Mouse (Mus musculus): ENCODE data around the gene Syde2. TPM values are rescaled to one million over a fixed set of nuclear protein-coding genes. Genes with fewer than 3 reads are reported as not detected.

The Syde2 gene
- under 1 TPM in 5 of 26 experiments, not detected in 21; 0.24 to 0.41 (median 0.27) TPM for total RNA-seq (2018; cell fraction: chromatin; rRNA removed)
- under 1 TPM in 15 of 26 experiments, not detected in 11; 0.03 to 0.24 (median 0.09) TPM for total RNA-seq (2018; cell fraction: cytosol; rRNA removed)
- under 1 TPM in 6 of 26 experiments, not detected in 20; 0.12 to 0.54 (median 0.24) TPM for total RNA-seq (2018; cell fraction: nucleus; rRNA removed)
- 0.04 to 0.16 TPM in 2 of 3 replicates, not detected in the other for polyA plus RNA-seq (2018)

- no peak within 1 kb of the TSS for H3K4me3 ChIP-seq (ENCODE audit: inconsistent target)
- H3K27ac ChIP-seq: no peak within 1 kb of the TSS
- no peaks in the 10 kb centered on the region for H3K79me2 ChIP-seq (ENCODE audit: inconsistent target)
- no peaks in the 10 kb centered on the region for H3K36me3 ChIP-seq (ENCODE audit: inconsistent target)
- WGBS (ENCODE audit: missing documents): 2% methylated on average over 65 of the region's 65 CpGs
Measured at GRCm38 (mm10) chr3:145987268-145987969, at the start of gene Syde2. Gene Syde2 (plus strand): TSS chr3:145987870.

GRCm38 (mm10) chr3:145938405-145939349 lies 49.0 kb upstream of the Syde2 start:
- Histone ChIP-seq H3K36me3 (ENCODE audit: inconsistent target) (peaks cover 22% of the 10 kb centered on the region), H3K4me3 (ENCODE audit: inconsistent target) (peak overlapping the region; percentile 59), H3K79me2 (ENCODE audit: inconsistent target) (peaks cover 55% of the 10 kb centered on the region), H3K27ac (no peak overlapping the region)
- WGBS (ENCODE audit: missing documents): 30% methylated on average over 42 of the region's 50 CpGs

GRCm38 (mm10) chr3:145939402-145939801 lies 48.3 kb upstream of the Syde2 start:
- H3K36me3 ChIP-seq (ENCODE audit: inconsistent target): peaks cover 24% of the 10 kb centered on the region
- 72% methylated on average over 12 of the region's 12 CpGs for WGBS (ENCODE audit: missing documents)

GRCm38 (mm10) chr3:145939971-145940370 lies 47.7 kb upstream of the Syde2 start:
- Histone ChIP-seq H3K79me2 (ENCODE audit: inconsistent target) (peaks cover 52% of the 10 kb centered on the region), H3K36me3 (ENCODE audit: inconsistent target) (peaks cover 30% of the 10 kb centered on the region), H3K27ac (no peak overlapping the region), H3K4me3 (ENCODE audit: inconsistent target) (no peak overlapping the region)
- WGBS (ENCODE audit: missing documents): 91% methylated on average over 4 of the region's 4 CpGs

More at GRCm38 (mm10) chr3:145939402-145939801, 48.3 kb upstream of the Syde2 start:
- no peak overlapping the region for H3K27ac ChIP-seq
- H3K79me2 ChIP-seq (ENCODE audit: inconsistent target): peaks cover 52% of the 10 kb centered on the region
- H3K4me3 ChIP-seq (ENCODE audit: inconsistent target): peak overlapping the region; percentile 59; the same call in 1 of the 2 replicates

- Histone ChIP-seq H3K36me3 (ENCODE audit: inconsistent target) (peaks cover 31% of the 10 kb centered on the region), H3K4me3 (ENCODE audit: inconsistent target) (no peak overlapping the region), H3K27ac (no peak overlapping the region), H3K79me2 (ENCODE audit: inconsistent target) (peaks cover 52% of the 10 kb centered on the region)
- WGBS (ENCODE audit: missing documents): 4% methylated on average over 3 of the region's 3 CpGs
Measured at GRCm38 (mm10) chr3:145941971-145942370, 45.7 kb upstream of the Syde2 start.

GRCm38 (mm10) chr3:145944348-145944747 lies 43.3 kb upstream of the Syde2 start:
- Histone ChIP-seq H3K79me2 (ENCODE audit: inconsistent target) (peaks cover 42% of the 10 kb centered on the region), H3K4me3 (ENCODE audit: inconsistent target) (no peak overlapping the region), H3K36me3 (ENCODE audit: inconsistent target) (peaks cover 31% of the 10 kb centered on the region), H3K27ac (no peak overlapping the region)
- 96% methylated on average over 6 of the region's 7 CpGs for WGBS (ENCODE audit: missing documents)

- Histone ChIP-seq H3K27ac (no peak overlapping the region), H3K4me3 (ENCODE audit: inconsistent target) (no peak overlapping the region), H3K79me2 (ENCODE audit: inconsistent target) (peaks cover 26% of the 10 kb centered on the region), H3K36me3 (ENCODE audit: inconsistent target) (peaks cover 31% of the 10 kb centered on the region)
- WGBS (ENCODE audit: missing documents): 85% methylated on average over 2 of the region's 3 CpGs
Measured at GRCm38 (mm10) chr3:145945904-145946303, 41.8 kb upstream of the Syde2 start.

GRCm38 (mm10) chr3:145946654-145947053 lies 41.0 kb upstream of the Syde2 start:
- WGBS (ENCODE audit: missing documents): 79% methylated on average over 2 of the region's 2 CpGs

GRCm38 (mm10) chr3:145947539-145948204 lies 40.0 kb upstream of the Syde2 start:
- Histone ChIP-seq H3K36me3 (ENCODE audit: inconsistent target) (peaks cover 23% of the 10 kb centered on the region), H3K4me3 (ENCODE audit: inconsistent target) (no peak overlapping the region), H3K79me2 (ENCODE audit: inconsistent target) (peaks cover 8% of the 10 kb centered on the region), H3K27ac (no peak overlapping the region)
- 64% methylated on average over 6 of the region's 6 CpGs for WGBS (ENCODE audit: missing documents)

More at GRCm38 (mm10) chr3:145946654-145947053, 41.0 kb upstream of the Syde2 start:
- H3K36me3 ChIP-seq (ENCODE audit: inconsistent target): peaks cover 26% of the 10 kb centered on the region
- no peak overlapping the region for H3K4me3 ChIP-seq (ENCODE audit: inconsistent target)
- H3K79me2 ChIP-seq (ENCODE audit: inconsistent target): peaks cover 18% of the 10 kb centered on the region
- H3K27ac ChIP-seq: no peak overlapping the region

- WGBS (ENCODE audit: missing documents): 31% methylated on average over 15 of the region's 15 CpGs
- H3K4me3 ChIP-seq (ENCODE audit: inconsistent target): no peak overlapping the region
- H3K79me2 ChIP-seq (ENCODE audit: inconsistent target): no peaks in the 10 kb centered on the region
- H3K36me3 ChIP-seq (ENCODE audit: inconsistent target): no peaks in the 10 kb centered on the region
- H3K27ac ChIP-seq: no peak overlapping the region
Measured at GRCm38 (mm10) chr3:145950034-145950814, 37.4 kb upstream of the Syde2 start.

- Histone ChIP-seq H3K4me3 (ENCODE audit: inconsistent target) (no peak overlapping the region), H3K36me3 (ENCODE audit: inconsistent target) (no peaks in the 10 kb centered on the region), H3K79me2 (ENCODE audit: inconsistent target) (no peaks in the 10 kb centered on the region), H3K27ac (no peak overlapping the region)
- WGBS (ENCODE audit: missing documents): 85% methylated on average over 5 of the region's 5 CpGs
Measured at GRCm38 (mm10) chr3:145950815-145951130, 36.9 kb upstream of the Syde2 start.

GRCm38 (mm10) chr3:145951287-145952165 lies 36.1 kb upstream of the Syde2 start:
- H3K4me3 ChIP-seq (ENCODE audit: inconsistent target): no peak overlapping the region
- WGBS (ENCODE audit: missing documents): 63% methylated on average over 17 of the region's 17 CpGs
- H3K79me2 ChIP-seq (ENCODE audit: inconsistent target): no peaks in the 10 kb centered on the region
- no peaks in the 10 kb centered on the region for H3K36me3 ChIP-seq (ENCODE audit: inconsistent target)
- no peak overlapping the region for H3K27ac ChIP-seq

- WGBS (ENCODE audit: missing documents): 80% methylated on average over 7 of the region's 7 CpGs
Measured at GRCm38 (mm10) chr3:145952945-145953344, 34.7 kb upstream of the Syde2 start.

More at GRCm38 (mm10) chr3:145952945-145953344, 34.7 kb upstream of the Syde2 start:
- no peak overlapping the region for H3K4me3 ChIP-seq (ENCODE audit: inconsistent target)
- H3K27ac ChIP-seq: no peak overlapping the region
- no peaks in the 10 kb centered on the region for H3K79me2 ChIP-seq (ENCODE audit: inconsistent target)
- H3K36me3 ChIP-seq (ENCODE audit: inconsistent target): no peaks in the 10 kb centered on the region
